Mouse (Mus musculus): ENCODE measurements around the gene Krtap27-1.

- TF ChIP-seq CTCF (IDR thresholded peaks at IDR 0.05; ENCODE audit: low read depth) = no peak
- TF ChIP-seq EP300 (optimal IDR thresholded peaks at IDR 0.05) = no peak
These were observed 19.5 kb downstream of the Krtap27-1 start for GRCm38 (mm10) chr16:88651952-88652351.

Measured in stomach, postnatal 0 days (tissue).